Mouse (Mus musculus) cerebellum, adult 2 months (tissue): ENCODE results near the gene Ubap2l.

ENCODE experiments used
- CTCF ChIP-seq: fragments of 200-500 bp; IDR thresholded peaks from 2 replicates; pipeline ENCODE4 v1.5.1; 2011; ENCODE audit warnings: low read depth, mild to moderate bottlenecking, control low read depth, low read length, moderate library complexity, borderline replicate concordance; ENCODE audit not compliant: insufficient read depth
- POLR2A ChIP-seq: fragments of 200-500 bp; IDR thresholded peaks from 2 replicates; pipeline ENCODE4 v1.6.1; 2011; ENCODE audit warnings: low read length, control low read depth, borderline replicate concordance; ENCODE audit not compliant: insufficient read depth

DNA sequence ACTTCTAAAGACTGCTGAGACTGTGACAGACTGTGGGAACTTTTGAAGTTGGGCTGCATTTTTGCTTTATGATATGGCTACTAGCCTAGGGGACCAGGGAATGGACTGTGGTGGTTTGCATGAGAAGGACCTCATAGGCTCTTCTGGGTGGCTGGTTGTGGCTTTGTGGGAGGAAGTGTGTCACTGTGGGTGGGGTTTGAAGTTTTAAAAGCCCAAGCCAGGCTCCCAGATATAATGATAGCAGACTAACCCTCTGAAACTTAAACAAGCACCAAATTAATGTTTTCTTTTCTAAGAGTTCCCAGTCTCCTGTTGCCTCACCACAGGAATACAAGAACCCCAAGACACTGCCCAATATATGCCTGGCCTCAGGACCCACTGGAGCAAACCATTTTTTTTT lies 75.6 kb downstream of the Ubap2l start:
- TF ChIP-seq CTCF (no peak), POLR2A (no peak)
